Mouse (Mus musculus) C2C12 (cell line): ENCODE data around the gene Fam117a. TPM values are rescaled to one million over a fixed set of nuclear protein-coding genes. Genes with fewer than 3 reads are reported as not detected.
"Not testable (repeated sequence)": the region's sequence is repeated elsewhere in the genome, so short reads cannot be mapped to it uniquely, and the experiment has no call there.

ENCODE experiments used
- H3K27me3 ChIP-seq: one replicate; pipeline ENCODE4 v1.6.1; 2011; ENCODE audit not compliant: control insufficient read depth, insufficient read depth, insufficient read length
- H3K36me3 ChIP-seq: one replicate; pipeline ENCODE4 v1.6.1; 2011; ENCODE audit not compliant: control insufficient read depth, insufficient read depth
- H3K4me3 ChIP-seq: one replicate; pipeline ENCODE4 v1.5.1; 2011; ENCODE audit warnings: mild to moderate bottlenecking, control low read depth; ENCODE audit not compliant: poor library complexity, insufficient read depth, severe bottlenecking
- H3K79me2 ChIP-seq: one replicate; pipeline ENCODE4 v1.6.1; 2011; ENCODE audit not compliant: control insufficient read depth, insufficient read depth
- H3K79me3 ChIP-seq: one replicate; pipeline ENCODE4 v1.6.1; 2011; ENCODE audit warnings: low read depth, control low read depth
- H3ac ChIP-seq: one replicate; pipeline ENCODE3; 2011; ENCODE audit warnings: low read depth; ENCODE audit not compliant: control insufficient read depth, insufficient read length
- CEBPB ChIP-seq: IDR thresholded peaks from one replicate; pipeline ENCODE4 v1.6.1; 2011; ENCODE audit warnings: low read depth, mild to moderate bottlenecking, control low read depth, moderate library complexity
- CTCF ChIP-seq: IDR thresholded peaks from one replicate; pipeline ENCODE4 v1.5.1; 2011; ENCODE audit not compliant: control insufficient read depth, insufficient read depth, insufficient read length
- FOSL1 ChIP-seq: IDR thresholded peaks from one replicate; pipeline ENCODE4 v1.8.0; 2011; ENCODE audit warnings: mild to moderate bottlenecking, low read length; ENCODE audit not compliant: poor library complexity, insufficient read depth, severe bottlenecking
- MAX ChIP-seq: IDR thresholded peaks from one replicate; pipeline ENCODE4 v1.6.1; 2011; ENCODE audit warnings: mild to moderate bottlenecking, control low read depth
- MYOD1 ChIP-seq: IDR thresholded peaks from one replicate; pipeline ENCODE4 v1.6.1; 2011; ENCODE audit warnings: low read depth; ENCODE audit not compliant: control insufficient read depth, insufficient read length
- MYOG ChIP-seq: IDR thresholded peaks from one replicate; pipeline ENCODE4 v1.6.1; 2011; ENCODE audit not compliant: control insufficient read depth, insufficient read length; ENCODE audit errors: extremely low read depth
- USF1 ChIP-seq: IDR thresholded peaks from one replicate; pipeline ENCODE4 v1.6.1; 2011; ENCODE audit warnings: low read depth, mild to moderate bottlenecking, control low read depth, moderate library complexity
- polyA plus RNA-seq: library from polyadenylated mRNA; unstranded; fragments of >200 nt; fragmentation: generic; extraction: Trizol; gene quantifications from one replicate; pipeline ENCODE4 v1.2.1, GENCODE M21; 2012; ENCODE audit warnings: missing spikeins

Fam117a gene
- polyA plus RNA-seq, 1 experiment, result 7.7 TPM

GRCm38 (mm10) chr11:95403382-95404340 lies 66.8 kb downstream of the Fam117a start:
- TF ChIP-seq MAX (peak; percentile 96), FOSL1 (no peak), MYOG (no peak), MYOD1 (no peak), CEBPB (peak; percentile 71), CTCF (no peak), USF1 (peak; percentile 90)
- Histone ChIP-seq H3K79me2 (no peaks in the 10 kb centered on the region), H3K27me3 (no peaks in the 10 kb centered on the region), H3K4me3 (peak overlapping the region; percentile 15), H3ac (peak overlapping the region; percentile 53), H3K79me3 (no peaks in the 10 kb centered on the region), H3K36me3 (no peaks in the 10 kb centered on the region)

DNA sequence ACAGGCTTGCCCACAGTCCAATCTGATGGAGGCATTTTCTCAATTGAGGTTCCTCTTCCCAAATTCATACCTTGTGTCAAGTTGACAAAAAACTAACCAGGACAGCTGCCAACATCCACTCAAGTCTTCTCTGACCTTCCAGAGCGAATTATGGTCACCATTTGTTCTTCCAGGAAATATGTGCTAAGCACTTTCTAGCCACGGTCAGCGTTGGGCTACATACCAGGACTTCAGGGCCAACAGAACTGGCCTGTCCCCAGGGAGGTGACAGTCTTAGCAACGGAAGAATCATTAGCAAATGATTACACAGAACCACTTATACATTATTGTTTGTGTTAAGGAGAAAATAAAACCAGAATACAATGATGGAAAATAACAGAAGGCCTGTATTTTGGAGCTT lies 69.0 kb downstream of the Fam117a start:
- H3K79me3 ChIP-seq, result no peaks in the 10 kb centered on the region

GRCm38 (mm10) chr11:95406398-95406797 lies 69.6 kb downstream of the Fam117a start:
- not testable (repeated sequence) for H3K27me3 ChIP-seq, H3K36me3 ChIP-seq, H3K4me3 ChIP-seq, H3K79me3 ChIP-seq, H3ac ChIP-seq, H3K79me2 ChIP-seq

More for the DNA sequence above, 69.0 kb downstream of the Fam117a start:
- Histone ChIP-seq H3K4me3 (no peak overlapping the region), H3K36me3 (no peaks in the 10 kb centered on the region), H3K79me2 (no peaks in the 10 kb centered on the region), H3K27me3 (no peaks in the 10 kb centered on the region), H3ac (no peak overlapping the region)
- TF ChIP-seq FOSL1 (no peak), MYOD1 (no peak), CTCF (no peak), CEBPB (no peak), USF1 (no peak), MYOG (no peak), MAX (no peak)

DNA sequence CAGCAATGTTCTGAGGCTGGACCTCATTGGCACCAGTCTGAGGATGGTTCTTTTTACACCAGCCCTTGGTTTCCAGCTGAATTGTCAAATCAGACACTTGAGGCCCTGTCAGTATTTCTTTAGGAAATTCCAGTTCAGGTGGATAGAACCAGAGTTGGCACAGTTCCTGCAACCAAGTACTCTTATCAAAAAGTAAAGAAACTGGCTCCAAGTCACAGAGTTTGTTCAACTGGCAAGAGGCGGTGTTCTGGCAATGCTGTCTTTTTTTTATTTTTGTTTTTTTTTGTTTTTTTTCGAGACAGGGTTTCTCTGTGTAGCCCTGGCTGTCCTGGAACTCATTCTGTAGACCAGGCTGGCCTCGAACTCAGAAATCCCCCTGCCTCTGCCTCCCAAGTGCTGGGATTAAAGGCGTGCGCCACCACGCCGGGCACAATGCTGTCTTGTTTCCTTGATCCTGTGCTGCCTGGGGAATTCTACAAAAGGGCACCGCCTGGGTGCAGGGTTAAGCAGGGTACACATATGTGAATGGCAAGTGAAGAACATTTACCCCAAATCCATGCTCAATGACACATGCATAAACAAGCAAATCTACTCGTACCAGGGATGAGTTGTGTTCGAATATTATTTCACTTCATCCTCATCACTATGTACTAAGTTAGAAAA lies 72.8 kb downstream of the Fam117a start:
- TF ChIP-seq CTCF, result no peak
- no peak for TF ChIP-seq MYOG
- TF ChIP-seq MYOD1, result no peak
- no peak for TF ChIP-seq MAX
- no peak for TF ChIP-seq CEBPB
- no peak for TF ChIP-seq FOSL1
- no peak for TF ChIP-seq USF1

DNA sequence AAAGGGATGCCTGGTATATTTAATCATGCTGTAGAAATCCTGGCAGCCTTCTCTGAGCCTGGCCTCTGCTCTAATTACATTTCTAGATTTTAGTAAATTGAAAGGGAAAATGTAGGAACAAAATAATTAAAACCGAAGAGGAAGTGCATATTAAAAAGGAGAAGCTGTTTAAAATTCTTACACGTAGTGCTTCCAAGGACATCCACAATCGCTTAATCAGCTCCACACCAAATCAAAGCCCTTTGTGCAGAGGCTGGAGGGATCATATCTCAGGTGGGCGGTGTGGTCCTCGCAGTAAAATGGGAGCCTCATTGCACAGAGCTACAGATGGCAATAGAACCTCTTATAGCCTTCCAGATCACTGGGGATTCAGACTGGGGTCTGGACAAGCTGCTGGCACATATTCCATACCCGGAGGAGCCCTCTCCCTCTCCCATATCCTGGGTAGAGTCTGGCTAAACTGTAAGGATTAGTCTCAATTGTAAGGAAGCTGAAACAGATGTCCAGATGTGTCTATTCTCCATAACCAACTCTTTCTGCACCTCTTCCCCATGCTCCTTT lies 74.7 kb downstream of the Fam117a start:
- H3ac ChIP-seq, result no peak overlapping the region
- peaks cover 17% of the 10 kb centered on the region for H3K79me3 ChIP-seq
- no peaks in the 10 kb centered on the region for H3K36me3 ChIP-seq
- H3K79me2 ChIP-seq, result peaks cover 22% of the 10 kb centered on the region
- H3K4me3 ChIP-seq, result no peak overlapping the region
- no peaks in the 10 kb centered on the region for H3K27me3 ChIP-seq
- no peak for TF ChIP-seq MYOG
- TF ChIP-seq MAX, result no peak

More for the DNA sequence above, 72.8 kb downstream of the Fam117a start:
- H3K79me2 ChIP-seq, result peaks cover 3% of the 10 kb centered on the region
- H3K27me3 ChIP-seq, result no peaks in the 10 kb centered on the region
- no peaks in the 10 kb centered on the region for H3K79me3 ChIP-seq
- H3K4me3 ChIP-seq, result no peak overlapping the region
- H3ac ChIP-seq, result no peak overlapping the region
- H3K36me3 ChIP-seq, result no peaks in the 10 kb centered on the region

DNA sequence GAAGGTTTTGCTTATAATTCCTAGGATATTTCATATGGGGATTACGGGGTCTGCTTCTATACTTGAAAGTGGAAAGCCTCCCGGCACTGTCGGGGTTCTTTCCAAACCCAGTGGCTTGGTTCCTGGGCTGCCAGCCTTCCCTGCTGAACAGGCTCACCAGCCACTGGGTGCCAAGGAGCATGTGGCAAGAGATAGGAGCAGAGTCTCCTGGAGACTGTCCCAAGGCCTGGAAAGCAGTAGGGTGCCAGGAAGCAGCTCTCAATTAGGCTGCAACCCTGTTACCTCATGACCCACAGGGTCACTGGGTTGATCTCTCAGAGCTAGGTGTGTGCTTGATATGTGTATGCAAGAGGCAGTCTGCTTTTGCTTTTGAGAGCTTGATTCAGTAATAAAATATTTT lies 75.8 kb downstream of the Fam117a start:
- TF ChIP-seq USF1 (no peak), MYOD1 (no peak), CEBPB (no peak), MYOG (no peak), MAX (no peak), FOSL1 (no peak), CTCF (no peak)

More for the DNA sequence above, 75.8 kb downstream of the Fam117a start:
- H3ac ChIP-seq, result no peak overlapping the region
- no peaks in the 10 kb centered on the region for H3K36me3 ChIP-seq
- peaks cover 33% of the 10 kb centered on the region for H3K79me2 ChIP-seq
- no peak overlapping the region for H3K4me3 ChIP-seq
- H3K27me3 ChIP-seq, result no peaks in the 10 kb centered on the region
- peaks cover 28% of the 10 kb centered on the region for H3K79me3 ChIP-seq
